Mouse (Mus musculus): ENCODE data around the gene Nxt2. TPM values are rescaled to one million over a fixed set of nuclear protein-coding genes. Genes with fewer than 3 reads are reported as not detected.
"Not testable (repeated sequence)": the region's sequence is repeated elsewhere in the genome, so short reads cannot be mapped to it uniquely, and the experiment has no call there.

Nxt2 gene
- polyA plus RNA-seq, 1 experiment from 2014 or later: 24.1 TPM

GRCm38 (mm10) chrX:142227398-142228054, 956 bp downstream of the Nxt2 start:
- Histone ChIP-seq H3K27ac (ENCODE audit: low read length) (peak overlapping the region; percentile 85), H3K9ac (replicated peaks; ENCODE audit: low read depth, low read length) (peak overlapping the region; percentile 64; the same call in 1 of the 2 replicates), H3K9me3 (ENCODE audit: control insufficient read depth, low read length) (no peaks in the 10 kb centered on the region), H3K36me3 (ENCODE audit: control insufficient read depth, insufficient read depth) (no peaks in the 10 kb centered on the region), H3K4me2 (ENCODE audit: low read length) (peak overlapping the region; percentile 51), H3K4me1 (replicated peaks; ENCODE audit: control insufficient read depth, insufficient read depth, low read length) (no peaks in the 10 kb centered on the region), H3K4me3 (replicated peaks; ENCODE audit: low read length) (peak overlapping the region; percentile 57), H3K27me3 (replicated peaks; ENCODE audit: control insufficient read depth, insufficient read depth, low read length) (no peaks in the 10 kb centered on the region)
- 23% methylated on average over 15 of the region's 15 CpGs for WGBS
- peak; percentile 34 for ATAC-seq

GRCm38 (mm10) chrX:142228055-142228768, 1.6 kb downstream of the Nxt2 start:
- Histone ChIP-seq H3K27me3 (replicated peaks; ENCODE audit: control insufficient read depth, insufficient read depth, low read length) (no peaks in the 10 kb centered on the region), H3K4me3 (replicated peaks; ENCODE audit: low read length) (peak overlapping the region; percentile 57), H3K9ac (replicated peaks; ENCODE audit: low read depth, low read length) (peak overlapping the region; percentile 64), H3K4me1 (replicated peaks; ENCODE audit: control insufficient read depth, insufficient read depth, low read length) (no peaks in the 10 kb centered on the region), H3K9me3 (ENCODE audit: control insufficient read depth, low read length) (no peaks in the 10 kb centered on the region), H3K4me2 (ENCODE audit: low read length) (peak overlapping the region; percentile 52), H3K27ac (ENCODE audit: low read length) (peak overlapping the region; percentile 85), H3K36me3 (ENCODE audit: control insufficient read depth, insufficient read depth) (no peaks in the 10 kb centered on the region)
- WGBS: 18% methylated on average over 26 of the region's 42 CpGs
- ATAC-seq: peak; percentile 98

- Histone ChIP-seq H3K4me2 (ENCODE audit: low read length) (peak overlapping the region; percentile 52), H3K27ac (ENCODE audit: low read length) (no peak overlapping the region), H3K27me3 (replicated peaks; ENCODE audit: control insufficient read depth, insufficient read depth, low read length) (no peaks in the 10 kb centered on the region), H3K9ac (replicated peaks; ENCODE audit: low read depth, low read length) (0 out of 2 replicates have a peak overlapping the region, but pooled peaks have one; percentile 19), H3K4me3 (replicated peaks; ENCODE audit: low read length) (peak overlapping the region; percentile 57), H3K36me3 (ENCODE audit: control insufficient read depth, insufficient read depth) (no peaks in the 10 kb centered on the region), H3K4me1 (replicated peaks; ENCODE audit: control insufficient read depth, insufficient read depth, low read length) (no peaks in the 10 kb centered on the region), H3K9me3 (ENCODE audit: control insufficient read depth, low read length) (no peaks in the 10 kb centered on the region)
- 38% methylated on average over 7 of the region's 7 CpGs for WGBS
- peak; percentile 26; the same call in 1 of the 2 replicates for ATAC-seq
Observed at GRCm38 (mm10) chrX:142228769-142229158, 2.2 kb downstream of the Nxt2 start.

- not testable (repeated sequence) for H3K9ac ChIP-seq (replicated peaks; ENCODE audit: low read depth, low read length); ATAC-seq; H3K36me3 ChIP-seq (ENCODE audit: control insufficient read depth, insufficient read depth); H3K27me3 ChIP-seq (replicated peaks; ENCODE audit: control insufficient read depth, insufficient read depth, low read length); H3K9me3 ChIP-seq (ENCODE audit: control insufficient read depth, low read length); H3K4me3 ChIP-seq (replicated peaks; ENCODE audit: low read length); H3K4me2 ChIP-seq (ENCODE audit: low read length); H3K4me1 ChIP-seq (replicated peaks; ENCODE audit: control insufficient read depth, insufficient read depth, low read length); H3K27ac ChIP-seq (ENCODE audit: low read length)
- 77% methylated on average over 1 of the region's 1 CpGs for WGBS
Observed at GRCm38 (mm10) chrX:142236146-142236545, 9.6 kb downstream of the Nxt2 start.

GRCm38 (mm10) chrX:142237101-142237500, 10.5 kb downstream of the Nxt2 start:
- Histone ChIP-seq H3K4me2 (ENCODE audit: low read length) (no peak overlapping the region), H3K27ac (ENCODE audit: low read length) (no peak overlapping the region), H3K36me3 (ENCODE audit: control insufficient read depth, insufficient read depth) (no peaks in the 10 kb centered on the region), H3K9me3 (ENCODE audit: control insufficient read depth, low read length) (no peaks in the 10 kb centered on the region), H3K27me3 (replicated peaks; ENCODE audit: control insufficient read depth, insufficient read depth, low read length) (no peaks in the 10 kb centered on the region), H3K9ac (replicated peaks; ENCODE audit: low read depth, low read length) (no peak overlapping the region), H3K4me1 (replicated peaks; ENCODE audit: control insufficient read depth, insufficient read depth, low read length) (no peaks in the 10 kb centered on the region), H3K4me3 (replicated peaks; ENCODE audit: low read length) (no peak overlapping the region)
- 49% methylated on average over 2 of the region's 2 CpGs for WGBS
- ATAC-seq: no peak

GRCm38 (mm10) chrX:142245682-142246327, 19.2 kb downstream of the Nxt2 start:
- Histone ChIP-seq H3K9ac (replicated peaks; ENCODE audit: low read depth, low read length) (no peak overlapping the region), H3K27ac (ENCODE audit: low read length) (no peak overlapping the region)
- 82% methylated on average over 5 of the region's 5 CpGs for WGBS

GRCm38 (mm10) chrX:142250008-142250736, 23.6 kb downstream of the Nxt2 start:
- Histone ChIP-seq H3K36me3 (ENCODE audit: control insufficient read depth, insufficient read depth) (no peaks in the 10 kb centered on the region), H3K4me2 (ENCODE audit: low read length) (no peak overlapping the region), H3K9ac (replicated peaks; ENCODE audit: low read depth, low read length) (no peak overlapping the region), H3K27ac (ENCODE audit: low read length) (no peak overlapping the region), H3K27me3 (replicated peaks; ENCODE audit: control insufficient read depth, insufficient read depth, low read length) (no peaks in the 10 kb centered on the region), H3K9me3 (ENCODE audit: control insufficient read depth, low read length) (no peaks in the 10 kb centered on the region), H3K4me1 (replicated peaks; ENCODE audit: control insufficient read depth, insufficient read depth, low read length) (no peaks in the 10 kb centered on the region), H3K4me3 (replicated peaks; ENCODE audit: low read length) (no peak overlapping the region)
- ATAC-seq: no peak
- 85% methylated on average over 7 of the region's 7 CpGs for WGBS

More at GRCm38 (mm10) chrX:142245682-142246327, 19.2 kb downstream of the Nxt2 start:
- Histone ChIP-seq H3K36me3 (ENCODE audit: control insufficient read depth, insufficient read depth) (no peaks in the 10 kb centered on the region), H3K9me3 (ENCODE audit: control insufficient read depth, low read length) (no peaks in the 10 kb centered on the region), H3K4me1 (replicated peaks; ENCODE audit: control insufficient read depth, insufficient read depth, low read length) (no peaks in the 10 kb centered on the region), H3K4me2 (ENCODE audit: low read length) (no peak overlapping the region), H3K4me3 (replicated peaks; ENCODE audit: low read length) (no peak overlapping the region), H3K27me3 (replicated peaks; ENCODE audit: control insufficient read depth, insufficient read depth, low read length) (no peaks in the 10 kb centered on the region)
- no peak for ATAC-seq

GRCm38 (mm10) chrX:142276031-142276430, 49.5 kb downstream of the Nxt2 start:
- peak; percentile 63; the same call in 1 of the 2 replicates for ATAC-seq
- H3K27ac ChIP-seq (ENCODE audit: low read length): no peak overlapping the region
- H3K4me3 ChIP-seq (replicated peaks; ENCODE audit: low read length): no peak overlapping the region
- H3K4me2 ChIP-seq (ENCODE audit: low read length): no peak overlapping the region
- H3K9me3 ChIP-seq (ENCODE audit: control insufficient read depth, low read length): no peaks in the 10 kb centered on the region
- no peaks in the 10 kb centered on the region for H3K4me1 ChIP-seq (replicated peaks; ENCODE audit: control insufficient read depth, insufficient read depth, low read length)
- peaks cover 2% of the 10 kb centered on the region; the same call in 1 of the 2 replicates for H3K27me3 ChIP-seq (replicated peaks; ENCODE audit: control insufficient read depth, insufficient read depth, low read length)
- H3K36me3 ChIP-seq (ENCODE audit: control insufficient read depth, insufficient read depth): no peaks in the 10 kb centered on the region
- WGBS: 85% methylated on average over 3 of the region's 3 CpGs
- H3K9ac ChIP-seq (replicated peaks; ENCODE audit: low read depth, low read length): no peak overlapping the region

GRCm38 (mm10) chrX:142276573-142276972, 50.0 kb downstream of the Nxt2 start:
- Histone ChIP-seq H3K27ac (ENCODE audit: low read length) (no peak overlapping the region), H3K27me3 (replicated peaks; ENCODE audit: control insufficient read depth, insufficient read depth, low read length) (peaks cover 2% of the 10 kb centered on the region; the same call in 1 of the 2 replicates), H3K9ac (replicated peaks; ENCODE audit: low read depth, low read length) (no peak overlapping the region), H3K4me3 (replicated peaks; ENCODE audit: low read length) (no peak overlapping the region), H3K4me2 (ENCODE audit: low read length) (no peak overlapping the region), H3K4me1 (replicated peaks; ENCODE audit: control insufficient read depth, insufficient read depth, low read length) (no peaks in the 10 kb centered on the region), H3K9me3 (ENCODE audit: control insufficient read depth, low read length) (no peaks in the 10 kb centered on the region), H3K36me3 (ENCODE audit: control insufficient read depth, insufficient read depth) (no peaks in the 10 kb centered on the region)
- WGBS: 66% methylated on average over 3 of the region's 3 CpGs
- ATAC-seq: no peak

Data from forebrain, embryonic 16.5 days (tissue).